Mouse (Mus musculus) Patski (cell line): ENCODE measurements around the gene Dnajc28. TPM values are rescaled to one million over a fixed set of nuclear protein-coding genes. Genes with fewer than 3 reads are reported as not detected.

Source experiments
- ATAC-seq: fragments of 100-300 bp; one replicate; pipeline ENCODE4 v1.8.0; 2021
- CTCF ChIA-PET: fragments of 350-600 bp; sonication (Branson Sonifier 250); formaldehyde crosslinking; loops from one replicate; lab custom pipeline; 2022; ENCODE audit warnings: inconsistent platforms; lab: Charles Lee
- POLR2A ChIA-PET: fragments of 350-600 bp; sonication (Branson Sonifier 250); formaldehyde crosslinking; loops from one replicate; lab custom pipeline; 2022; ENCODE audit warnings: antibody characterized with exemption, inconsistent platforms; lab: Charles Lee
- DNase-seq: peaks from one replicate; pipeline ENCODE4 v3.0.0-alpha.2; 2011; ENCODE audit warnings: low read depth, low spot score
- H3K27me3 ChIP-seq: fragments of 371-371 bp; one replicate; pipeline ENCODE4 v1.5.1; 2021
- CTCF ChIP-seq: fragments of 100-300 bp; IDR thresholded peaks from one replicate; pipeline ENCODE4 v1.5.1; 2021
- in situ Hi-C: fragments of 300-500 bp; cut with MboI; formaldehyde crosslinking; loops from 3 replicates; pipeline ENCODE4 v1.11.1; 2018; ENCODE audit warnings: low pct_unique_long_range_greater_than_20kb, mixed read lengths
- polyA plus RNA-seq: library from polyadenylated mRNA; unstranded; gene quantifications from one replicate; pipeline ENCODE4 v1.2.3, GENCODE M21; 2021

Dnajc28 gene
- polyA plus RNA-seq, 1 experiment from 2014 or later, result 5.0 TPM

GRCm38 (mm10) chr16:91571105-91571504 is 47.7 kb downstream of the Dnajc28 start:
- CTCF ChIA-PET, result interaction anchor here (1.1 to 1.9 kb wide), 3 partner anchors 10 to 59 kb away, joined by 3 to 5 read pairs (median 3); no protein-coding TSS in a partner anchor
- H3K27me3 ChIP-seq, result no peaks in the 10 kb centered on the region
- in situ Hi-C loops, result no loop called here
- no peak for TF ChIP-seq CTCF
- POLR2A ChIA-PET, result no interaction called here
- ATAC-seq, result no peak
- DNase-seq, result no peak

GRCm38 (mm10) chr16:91568960-91569359 is 49.9 kb downstream of the Dnajc28 start:
- POLR2A ChIA-PET, result no interaction called here
- DNase-seq, result no peak
- in situ Hi-C loops, result no loop called here
- H3K27me3 ChIP-seq, result no peaks in the 10 kb centered on the region
- ATAC-seq, result no peak
- TF ChIP-seq CTCF, result no peak
- CTCF ChIA-PET, result interaction anchor here (1.6 to 2.2 kb wide), 2 partner anchors 13 to 57 kb away, joined by 6 to 8 read pairs; no protein-coding TSS in a partner anchor

GRCm38 (mm10) chr16:91566002-91566401 is 52.8 kb downstream of the Dnajc28 start:
- TF ChIP-seq CTCF, result no peak
- no peak for DNase-seq
- no peak for ATAC-seq
- in situ Hi-C loops, result no loop called here
- ChIA-PET CTCF (interaction anchor here (1.0 kb wide), 1 partner anchor 15 kb away, joined by 3 read pairs; no protein-coding TSS in a partner anchor), POLR2A (no interaction called here)
- H3K27me3 ChIP-seq, result no peaks in the 10 kb centered on the region

- DNase-seq (no peak), ATAC-seq (no peak)
- POLR2A ChIA-PET, result no interaction called here
- H3K27me3 ChIP-seq, result no peaks in the 10 kb centered on the region
- CTCF ChIA-PET, result interaction anchor here (1.2 kb wide), 1 partner anchor 10 kb away, joined by 4 read pairs; no protein-coding TSS in a partner anchor
- in situ Hi-C loops, result no loop called here
- TF ChIP-seq CTCF, result no peak
Measured at GRCm38 (mm10) chr16:91565292-91565951, 53.4 kb downstream of the Dnajc28 start.

GRCm38 (mm10) chr16:91564580-91565291 is 54.1 kb downstream of the Dnajc28 start:
- TF ChIP-seq CTCF, result no peak
- ChIA-PET POLR2A (no interaction called here), CTCF (interaction anchor here (1.2 kb wide), 1 partner anchor 9 kb away, joined by 4 read pairs; no protein-coding TSS in a partner anchor)
- no peak for ATAC-seq
- no peak for DNase-seq
- in situ Hi-C loops, result no loop called here
- no peaks in the 10 kb centered on the region for H3K27me3 ChIP-seq

Other genes starting within 250 kb of the Dnajc28 start
- gene Ifnar2, start 246.2 kb downstream of the Dnajc28 start, polyA plus RNA-seq, result 97.8 TPM
- 3.8 TPM for gene Gm21970, start 227.3 kb downstream of the Dnajc28 start, polyA plus RNA-seq
- gene Il10rb, start 212.9 kb downstream of the Dnajc28 start, polyA plus RNA-seq, result 50.0 TPM
- gene Ifnar1, start 133.8 kb downstream of the Dnajc28 start, polyA plus RNA-seq, result 60.6 TPM
- gene Ifngr2, start 72.0 kb downstream of the Dnajc28 start, polyA plus RNA-seq, result 31.3 TPM
- 59.8 TPM for gene Tmem50b, start 21.2 kb downstream of the Dnajc28 start, polyA plus RNA-seq
- 79.5 TPM for gene Gart, start 27.9 kb upstream of the Dnajc28 start, polyA plus RNA-seq
- 151 TPM for gene Son, start 28.5 kb upstream of the Dnajc28 start, polyA plus RNA-seq
- 11.7 TPM for gene Donson, start 69.7 kb upstream of the Dnajc28 start, polyA plus RNA-seq
- 82.3 TPM for gene Cryzl1, start 109.9 kb upstream of the Dnajc28 start, polyA plus RNA-seq
- gene Itsn1, start 110.3 kb upstream of the Dnajc28 start, polyA plus RNA-seq, result 36.0 TPM